In the genomic region with DNA sequence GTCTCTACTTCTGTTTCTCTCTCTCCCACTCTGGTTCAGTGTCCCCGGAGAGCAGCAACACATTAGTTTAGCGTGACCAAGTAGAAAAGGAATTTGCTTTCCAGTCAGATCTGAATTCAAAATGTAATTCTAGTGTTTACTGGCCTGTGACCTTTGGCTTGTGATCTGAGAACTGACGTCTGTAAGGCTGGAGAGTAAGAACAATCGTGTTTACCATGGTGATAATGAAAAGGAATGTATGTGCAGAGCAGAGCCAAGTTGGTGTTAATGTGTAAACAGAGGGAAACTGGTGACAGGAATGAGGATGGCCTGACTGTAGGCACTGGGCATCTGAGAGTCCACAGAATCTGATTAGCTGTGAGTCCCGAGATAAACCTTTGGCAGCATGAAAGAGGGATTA, we compare ENCODE assay signal across 11 mouse cellular contexts. TPM values are rescaled to one million over a fixed set of nuclear protein-coding genes. Genes with fewer than 3 reads are reported as not detected.
A peak's percentile ranks its signal among the peaks of the same experiment; 100 is the strongest.
DNase-seq lines count a peak whose midpoint lies in the region; ATAC-seq and TF ChIP-seq lines count a peak whose summit lies in the region.
"Had no signal": no experiment of that assay in that cellular context is flagged by ENCODE, and none has a peak within 500 bp of the region (broad histone marks: within the 10 kb centered on the region; RNA-seq: fewer than 3 reads in every experiment).

No protein-coding gene starts in this region.

- no peak overlapping the region for H3K9ac ChIP-seq in intestine, postnatal 0 days (ENCODE audit: low read depth, low read length)
- H3K9ac ChIP-seq: limb, embryonic 13.5 days had no signal

- intact Hi-C loops in gastrocnemius, adult 2 months (cut with DNase I) = no loop called here

- H3K9me3 ChIP-seq in intestine, postnatal 0 days (ENCODE audit: control insufficient read depth) = no peaks in the 10 kb centered on the region

- 14% methylated on average over 5 of the region's 5 CpGs for WGBS in intestine, postnatal 0 days

- ATAC-seq in intestine, postnatal 0 days = peak; percentile 59

- no peak for TF ChIP-seq CTCF in intestine, postnatal 0 days (IDR thresholded peaks at IDR 0.05; ENCODE audit: low read depth)
- TF ChIP-seq CTCF in gastrocnemius, adult 2 months (IDR thresholded peaks at IDR 0.05) = no peak

- peak overlapping the region; percentile 64 for H3K27ac ChIP-seq in intestine, postnatal 0 days (ENCODE audit: low read depth, low read length)
- no peak overlapping the region for H3K27ac ChIP-seq in gastrocnemius, adult 2 months
- H3K27ac ChIP-seq: limb, embryonic 13.5 days had no signal

- H3K4me3 ChIP-seq in intestine, postnatal 0 days (ENCODE audit: low read depth, low read length) = no peak overlapping the region
- H3K4me3 ChIP-seq in gastrocnemius, adult 2 months = no peak overlapping the region
- H3K4me3 ChIP-seq: limb, embryonic 13.5 days had no signal

- no peaks in the 10 kb centered on the region for H3K36me3 ChIP-seq in intestine, postnatal 0 days (ENCODE audit: control insufficient read depth, insufficient read depth)
- H3K36me3 ChIP-seq: limb, embryonic 13.5 days had no signal

- peak; percentile 30 for DNase-seq in kidney, adult 11 months
- DNase-seq in kidney, adult 18-20 months = no peak
- DNase-seq in NIH3T3 (ENCODE audit: low read depth) = peak; percentile 47
- DNase-seq in lung, postnatal 14 days = peak; percentile 57
- no peak for DNase-seq in left cerebral cortex, adult 8-10 months (ENCODE audit: low spot score in 2 of 2)
- no peak for DNase-seq in frontal cortex, postnatal 10 days (ENCODE audit: low spot score in 2 of 2)
- no peak for DNase-seq in gastrocnemius, adult 2 months
- DNase-seq: cerebellum, adult 9-11 months had no signal

- 0 out of 2 replicates have a peak, but pooled peaks cover 9% of the 10 kb centered on the region for H3K4me1 ChIP-seq in intestine, postnatal 0 days (replicated peaks; ENCODE audit: control insufficient read depth, insufficient read depth, low read length)

- H3K4me2 ChIP-seq in intestine, postnatal 0 days (replicated peaks; ENCODE audit: low read depth) = peak overlapping the region; percentile 10; the same call in 1 of the 2 replicates
- H3K4me2 ChIP-seq: limb, embryonic 13.5 days had no signal

- no peaks in the 10 kb centered on the region for H3K27me3 ChIP-seq in intestine, postnatal 0 days (replicated peaks; ENCODE audit: control insufficient read depth, insufficient read depth, low read length)
- H3K27me3 ChIP-seq: limb, embryonic 13.5 days had no signal

RNA-seq across cellular contexts. Expression of a gene that starts 57.7 kb away (rescaled TPM):
- polyA plus RNA-seq in intestine, postnatal 0 days (2015; fragmentation: Nextera tagmentation; extraction: Ambion mirVana) = 0.09 TPM in 1 of 2 replicates, not detected in the other
- 1 to 10 TPM in 1 of 4 experiments, under 1 TPM in 2, not detected in 1; 0.21 to 2.5 (median 0.66) TPM for total RNA-seq in left cerebral cortex, adult 8-10 months (2022)
- total RNA-seq in gastrocnemius, adult 2 months (2021) = not detected
- total RNA-seq: monocyte, adult 5-6 weeks had no signal

Comparison
In these comparisons a context has a peak if more than half of its experiments do, and no peak if none do; other contexts are left out.
1. DNase-seq: peak in kidney, adult 11 months (single experiment), NIH3T3 (single experiment) and lung, postnatal 14 days (single experiment); none in kidney, adult 18-20 months (single experiment), left cerebral cortex, adult 8-10 months (0 of 2), frontal cortex, postnatal 10 days (0 of 2) and gastrocnemius, adult 2 months (single experiment).